Mouse (Mus musculus): ENCODE measurements at regions not wholly inside any gene's neighbourhood (a gene's known extent, or its start where the extent isn't known, plus 50 kb on each side); places are given as distances from the start of the nearest gene placed in this dataset.

DNA sequence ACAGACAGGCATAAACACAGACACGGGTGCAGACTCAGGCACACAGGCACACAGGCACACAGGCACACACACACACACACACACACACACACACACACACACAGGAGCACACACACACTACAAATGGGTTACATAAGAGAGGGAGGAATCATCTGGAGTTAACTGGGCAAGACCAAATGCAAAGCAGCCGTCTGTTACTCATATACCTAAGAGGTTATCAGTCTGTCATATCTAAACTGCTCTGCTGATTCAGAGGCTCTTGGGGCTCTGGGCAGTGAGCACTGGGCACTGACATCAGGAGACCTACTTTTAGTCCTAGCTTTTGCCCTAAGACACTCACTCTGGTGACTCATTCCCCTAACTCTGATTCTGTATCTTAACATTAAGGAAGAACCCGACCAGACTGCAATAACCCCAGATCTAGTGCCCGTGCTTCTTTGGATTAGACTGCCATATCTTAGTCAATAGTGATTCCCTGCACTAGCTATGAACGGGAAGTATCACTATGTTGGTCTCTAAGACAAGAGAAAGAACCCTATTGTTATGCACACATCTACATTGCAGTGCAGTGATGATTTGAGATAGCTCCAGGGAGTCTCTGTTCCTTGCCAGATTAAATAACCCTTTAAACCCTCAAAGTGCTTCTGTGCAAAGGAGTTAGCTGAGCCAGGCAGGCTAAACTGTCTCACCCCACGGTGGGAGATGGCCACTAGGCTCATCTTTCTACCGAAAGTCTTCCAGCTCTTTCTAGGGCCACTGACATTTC lies 78.0 kb upstream of the Ndufb6 start:
- DNase-seq (no peak), ATAC-seq (ENCODE audit: low FRiP score, low TSS enrichment) (no peak)
- Histone ChIP-seq H3K27me3 (ENCODE audit: control insufficient read depth, insufficient read depth, low read length) (no peaks in the 10 kb centered on the region), H3K36me3 (ENCODE audit: control insufficient read depth, insufficient read depth, low read length) (no peaks in the 10 kb centered on the region), H3K4me3 (replicated peaks; ENCODE audit: low read depth, low read length) (no peak overlapping the region), H3K9ac (replicated peaks; ENCODE audit: low read length) (no peak overlapping the region), H3K4me2 (ENCODE audit: low read length) (no peak overlapping the region), H3K27ac (replicated peaks; ENCODE audit: low read depth, low read length) (no peak overlapping the region), H3K9me3 (ENCODE audit: control insufficient read depth, low read length) (no peaks in the 10 kb centered on the region), H3K4me1 (ENCODE audit: control insufficient read depth, insufficient read depth, low read length) (no peaks in the 10 kb centered on the region)
- 57% methylated on average over 7 of the region's 7 CpGs for WGBS

DNA sequence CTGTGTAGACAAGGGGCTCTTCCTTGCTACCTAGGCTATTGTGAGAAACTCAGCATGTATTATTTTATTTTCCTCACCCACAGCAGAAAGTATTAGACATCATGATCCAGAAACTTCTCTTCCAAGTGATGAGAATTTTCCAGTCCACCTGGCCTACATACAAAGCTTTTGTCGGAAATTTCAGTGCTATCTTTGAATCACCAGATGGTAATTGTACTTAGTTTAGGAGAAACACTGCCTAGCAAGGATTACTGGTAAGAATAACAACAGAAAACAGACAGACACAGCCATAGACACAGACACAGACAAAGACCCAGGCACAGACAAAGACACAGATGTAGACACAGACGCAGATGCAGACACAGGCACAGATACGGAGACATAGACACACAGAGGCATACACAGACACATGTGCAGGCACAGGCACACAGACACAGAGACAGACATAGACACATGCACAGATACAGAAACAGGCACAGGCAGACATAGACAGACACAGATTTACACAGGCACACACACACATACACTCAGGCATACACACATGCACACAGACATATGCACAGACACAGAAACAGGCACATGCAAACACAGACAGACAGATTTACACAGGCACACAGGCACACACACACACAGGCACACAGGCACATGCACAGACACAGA lies 76.7 kb upstream of the Ndufb6 start:
- no peaks in the 10 kb centered on the region for H3K4me1 ChIP-seq (ENCODE audit: control insufficient read depth, insufficient read depth, low read length)
- no peaks in the 10 kb centered on the region for H3K36me3 ChIP-seq (ENCODE audit: control insufficient read depth, insufficient read depth, low read length)
- 73% methylated on average over 3 of the region's 3 CpGs for WGBS
- H3K4me2 ChIP-seq (ENCODE audit: low read length): no peak overlapping the region
- ATAC-seq (ENCODE audit: low FRiP score, low TSS enrichment) (no peak), DNase-seq (no peak)
- no peak overlapping the region for H3K9ac ChIP-seq (replicated peaks; ENCODE audit: low read length)
- no peaks in the 10 kb centered on the region for H3K9me3 ChIP-seq (ENCODE audit: control insufficient read depth, low read length)
- H3K27me3 ChIP-seq (ENCODE audit: control insufficient read depth, insufficient read depth, low read length): no peaks in the 10 kb centered on the region
- no peak overlapping the region for H3K27ac ChIP-seq (replicated peaks; ENCODE audit: low read depth, low read length)
- H3K4me3 ChIP-seq (replicated peaks; ENCODE audit: low read depth, low read length): no peak overlapping the region

DNA sequence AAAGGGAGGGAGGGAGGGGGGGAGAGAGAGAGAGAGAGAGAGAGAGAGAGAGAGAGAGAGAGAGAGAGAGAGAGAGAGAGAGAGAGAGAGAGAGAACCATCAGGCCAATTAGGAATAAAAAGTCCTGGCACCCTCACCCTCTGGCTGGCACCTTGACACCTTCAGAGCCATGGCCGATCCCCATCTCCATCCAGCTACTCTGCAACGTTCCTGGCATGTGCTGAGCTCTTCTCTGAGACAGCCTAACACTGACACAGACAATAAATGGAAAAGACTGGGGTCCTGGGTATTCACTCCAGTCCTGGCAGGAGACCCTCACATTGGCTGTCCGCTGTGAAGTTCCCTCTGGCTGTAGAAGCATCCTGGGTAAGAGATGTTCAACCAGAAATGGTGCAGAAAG lies 75.2 kb upstream of the Ndufb6 start:
- DNase-seq (no peak), ATAC-seq (ENCODE audit: low FRiP score, low TSS enrichment) (no peak)
- no peaks in the 10 kb centered on the region for H3K9me3 ChIP-seq (ENCODE audit: control insufficient read depth, low read length)
- no peak overlapping the region for H3K9ac ChIP-seq (replicated peaks; ENCODE audit: low read length)
- no peak overlapping the region for H3K4me3 ChIP-seq (replicated peaks; ENCODE audit: low read depth, low read length)
- no peaks in the 10 kb centered on the region for H3K4me1 ChIP-seq (ENCODE audit: control insufficient read depth, insufficient read depth, low read length)
- H3K36me3 ChIP-seq (ENCODE audit: control insufficient read depth, insufficient read depth, low read length): no peaks in the 10 kb centered on the region
- no peaks in the 10 kb centered on the region for H3K27me3 ChIP-seq (ENCODE audit: control insufficient read depth, insufficient read depth, low read length)
- no peak overlapping the region for H3K4me2 ChIP-seq (ENCODE audit: low read length)
- WGBS: 79% methylated on average over 3 of the region's 3 CpGs
- no peak overlapping the region for H3K27ac ChIP-seq (replicated peaks; ENCODE audit: low read depth, low read length)

DNA sequence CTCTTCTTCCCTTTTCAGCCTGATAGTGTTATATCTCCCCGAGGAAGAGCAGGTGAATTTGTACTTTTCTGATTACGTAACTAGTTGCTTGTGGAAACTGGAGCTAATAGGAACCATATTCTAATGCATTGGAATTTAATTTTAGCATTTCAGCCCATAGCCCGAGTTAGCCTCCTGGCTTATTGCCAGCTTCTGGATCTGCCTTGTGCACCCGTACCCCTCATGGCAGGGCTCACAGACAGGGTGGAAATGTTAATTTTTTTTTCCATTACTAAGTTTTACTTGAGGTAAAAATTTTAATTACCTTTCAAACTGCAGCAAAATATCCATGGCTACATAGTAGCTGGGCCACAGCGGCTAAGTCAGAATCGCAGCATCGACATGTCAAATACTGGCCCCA lies 72.4 kb upstream of the Ndufb6 start:
- H3K27ac ChIP-seq (replicated peaks; ENCODE audit: low read depth, low read length): no peak overlapping the region
- 78% methylated on average over 7 of the region's 7 CpGs for WGBS
- DNase-seq (peak; percentile 20), ATAC-seq (ENCODE audit: low FRiP score, low TSS enrichment) (no peak)
- no peaks in the 10 kb centered on the region for H3K27me3 ChIP-seq (ENCODE audit: control insufficient read depth, insufficient read depth, low read length)
- no peaks in the 10 kb centered on the region for H3K36me3 ChIP-seq (ENCODE audit: control insufficient read depth, insufficient read depth, low read length)
- no peak overlapping the region for H3K4me2 ChIP-seq (ENCODE audit: low read length)
- no peak overlapping the region for H3K4me3 ChIP-seq (replicated peaks; ENCODE audit: low read depth, low read length)
- H3K9ac ChIP-seq (replicated peaks; ENCODE audit: low read length): no peak overlapping the region
- no peaks in the 10 kb centered on the region for H3K4me1 ChIP-seq (ENCODE audit: control insufficient read depth, insufficient read depth, low read length)
- no peaks in the 10 kb centered on the region for H3K9me3 ChIP-seq (ENCODE audit: control insufficient read depth, low read length)

DNA sequence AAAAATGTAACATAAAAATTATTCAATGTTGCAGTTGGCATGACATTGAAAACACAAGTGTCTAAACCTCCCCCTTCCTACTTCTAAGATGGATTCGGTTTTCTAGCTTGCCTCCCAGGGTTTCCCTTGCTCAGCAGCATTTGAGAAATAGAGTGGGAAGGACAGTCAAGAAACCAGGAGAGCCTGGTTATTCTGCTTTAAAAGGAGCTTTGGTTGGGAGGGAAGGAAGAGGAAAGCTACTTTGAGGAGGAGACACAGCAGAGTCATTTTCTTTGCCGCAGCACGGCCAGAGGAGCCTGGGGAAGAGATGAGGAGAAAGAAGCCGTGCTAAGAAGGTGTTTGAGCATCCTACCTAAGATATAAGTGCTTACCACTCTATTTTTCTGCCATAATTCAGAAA lies 71.9 kb upstream of the Ndufb6 start:
- Histone ChIP-seq H3K9ac (replicated peaks; ENCODE audit: low read length) (no peak overlapping the region), H3K36me3 (ENCODE audit: control insufficient read depth, insufficient read depth, low read length) (no peaks in the 10 kb centered on the region), H3K4me1 (ENCODE audit: control insufficient read depth, insufficient read depth, low read length) (no peaks in the 10 kb centered on the region), H3K4me3 (replicated peaks; ENCODE audit: low read depth, low read length) (no peak overlapping the region), H3K9me3 (ENCODE audit: control insufficient read depth, low read length) (no peaks in the 10 kb centered on the region), H3K4me2 (ENCODE audit: low read length) (no peak overlapping the region), H3K27ac (replicated peaks; ENCODE audit: low read depth, low read length) (no peak overlapping the region), H3K27me3 (ENCODE audit: control insufficient read depth, insufficient read depth, low read length) (no peaks in the 10 kb centered on the region)
- ATAC-seq (ENCODE audit: low FRiP score, low TSS enrichment): no peak
- WGBS: 79% methylated on average over 4 of the region's 4 CpGs
- no peak for DNase-seq

DNA sequence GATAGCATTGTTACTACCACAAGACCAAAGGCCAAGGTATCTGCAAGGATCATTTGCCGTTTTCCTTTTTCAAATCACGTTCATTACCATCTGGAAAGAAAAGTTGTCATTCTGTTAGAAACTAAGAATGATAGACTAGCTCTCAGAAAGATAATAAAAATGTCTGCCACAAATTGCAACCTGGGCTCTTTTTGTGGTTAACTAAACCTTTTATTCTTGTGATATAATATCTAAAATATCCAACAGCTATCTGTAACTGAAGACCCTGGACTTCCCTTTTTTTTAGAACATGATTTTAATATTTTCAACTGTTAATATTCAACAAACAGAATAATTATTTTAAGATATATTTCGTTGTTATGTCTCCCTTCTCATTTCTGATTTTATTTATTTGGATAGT lies 66.6 kb upstream of the Ndufb6 start:
- Histone ChIP-seq H3K36me3 (ENCODE audit: control insufficient read depth, insufficient read depth, low read length) (no peaks in the 10 kb centered on the region), H3K27me3 (ENCODE audit: control insufficient read depth, insufficient read depth, low read length) (no peaks in the 10 kb centered on the region), H3K9me3 (ENCODE audit: control insufficient read depth, low read length) (no peaks in the 10 kb centered on the region), H3K27ac (replicated peaks; ENCODE audit: low read depth, low read length) (no peak overlapping the region), H3K4me1 (ENCODE audit: control insufficient read depth, insufficient read depth, low read length) (no peaks in the 10 kb centered on the region), H3K4me3 (replicated peaks; ENCODE audit: low read depth, low read length) (no peak overlapping the region), H3K9ac (replicated peaks; ENCODE audit: low read length) (no peak overlapping the region), H3K4me2 (ENCODE audit: low read length) (no peak overlapping the region)
- no peak for DNase-seq
- 71% methylated on average over 3 of the region's 3 CpGs for WGBS
- ATAC-seq (ENCODE audit: low FRiP score, low TSS enrichment): no peak

DNA sequence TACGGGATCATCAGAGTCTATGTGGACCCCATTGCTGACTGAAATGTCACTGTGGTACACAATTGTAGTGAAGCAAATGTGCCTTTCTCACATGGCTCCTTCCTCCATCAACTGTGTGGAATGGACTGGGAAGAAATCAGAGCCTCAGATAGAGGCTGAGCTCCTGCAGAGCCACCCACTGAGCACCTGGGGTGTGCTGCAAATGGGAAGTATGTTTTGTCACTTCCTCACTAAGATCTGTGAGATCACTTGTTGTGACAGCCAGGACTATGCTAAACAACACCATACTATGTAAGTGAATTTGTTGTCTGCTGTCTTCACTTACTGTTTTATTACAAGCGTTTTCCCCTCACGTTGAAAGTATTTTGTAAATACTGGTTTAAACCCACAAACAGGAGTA lies 63.0 kb upstream of the Ndufb6 start:
- H3K9ac ChIP-seq (replicated peaks; ENCODE audit: low read length): no peak overlapping the region
- H3K27me3 ChIP-seq (ENCODE audit: control insufficient read depth, insufficient read depth, low read length): no peaks in the 10 kb centered on the region
- H3K4me1 ChIP-seq (ENCODE audit: control insufficient read depth, insufficient read depth, low read length): no peaks in the 10 kb centered on the region
- H3K4me2 ChIP-seq (ENCODE audit: low read length): no peak overlapping the region
- no peaks in the 10 kb centered on the region for H3K36me3 ChIP-seq (ENCODE audit: control insufficient read depth, insufficient read depth, low read length)
- no peaks in the 10 kb centered on the region for H3K9me3 ChIP-seq (ENCODE audit: control insufficient read depth, low read length)
- DNase-seq (no peak), ATAC-seq (ENCODE audit: low FRiP score, low TSS enrichment) (no peak)
- H3K4me3 ChIP-seq (replicated peaks; ENCODE audit: low read depth, low read length): no peak overlapping the region
- H3K27ac ChIP-seq (replicated peaks; ENCODE audit: low read depth, low read length): no peak overlapping the region
- 92% methylated on average over 3 of the region's 3 CpGs for WGBS

DNA sequence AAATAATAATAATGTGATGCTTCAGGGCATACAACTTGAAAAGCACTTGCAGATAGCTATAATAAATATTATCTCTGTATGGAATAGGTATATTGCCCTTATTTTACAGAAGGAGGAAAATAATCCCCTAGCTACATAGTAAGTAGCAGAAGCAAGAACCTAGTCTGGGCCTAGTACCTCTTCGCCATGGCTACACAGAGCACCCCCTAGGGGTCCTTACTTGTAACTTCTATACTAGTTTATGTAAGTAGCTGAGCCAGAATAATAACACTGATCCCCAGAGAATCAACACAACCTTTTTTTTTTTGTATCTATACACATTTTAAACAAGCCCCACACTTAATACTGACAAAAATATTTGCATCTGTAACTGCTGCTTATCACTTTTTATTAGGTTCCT lies 55.6 kb upstream of the Ndufb6 start:
- Histone ChIP-seq H3K4me3 (replicated peaks; ENCODE audit: low read depth, low read length) (no peak overlapping the region), H3K27ac (replicated peaks; ENCODE audit: low read depth, low read length) (no peak overlapping the region), H3K4me2 (ENCODE audit: low read length) (no peak overlapping the region), H3K9me3 (ENCODE audit: control insufficient read depth, low read length) (no peaks in the 10 kb centered on the region), H3K36me3 (ENCODE audit: control insufficient read depth, insufficient read depth, low read length) (no peaks in the 10 kb centered on the region), H3K4me1 (ENCODE audit: control insufficient read depth, insufficient read depth, low read length) (no peaks in the 10 kb centered on the region), H3K27me3 (ENCODE audit: control insufficient read depth, insufficient read depth, low read length) (no peaks in the 10 kb centered on the region), H3K9ac (replicated peaks; ENCODE audit: low read length) (no peak overlapping the region)
- DNase-seq: no peak
- no peak for ATAC-seq (ENCODE audit: low FRiP score, low TSS enrichment)
- 44% methylated on average over 1 of the region's 1 CpGs for WGBS

DNA sequence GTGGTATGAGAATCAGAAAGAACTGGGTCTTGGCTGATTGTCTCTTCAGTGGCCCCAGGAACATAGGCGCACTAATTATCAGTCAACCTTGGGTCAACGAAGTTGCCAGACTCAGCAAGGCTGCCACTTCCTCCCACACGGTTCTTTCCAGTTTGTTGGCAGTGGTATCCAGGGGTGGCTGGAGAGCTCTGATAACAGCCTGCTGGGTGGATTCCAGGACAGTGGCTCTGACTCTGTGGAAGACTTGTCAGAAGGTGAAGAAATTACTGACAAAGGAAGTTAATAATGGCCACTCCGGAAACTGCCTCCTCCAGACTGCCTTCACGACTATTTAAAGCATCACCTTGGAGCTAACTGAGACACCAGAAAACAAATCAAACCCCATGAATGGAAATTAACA lies 50.5 kb upstream of the Ndufb6 start:
- H3K36me3 ChIP-seq (ENCODE audit: control insufficient read depth, insufficient read depth, low read length): no peaks in the 10 kb centered on the region
- H3K9ac ChIP-seq (replicated peaks; ENCODE audit: low read length): no peak overlapping the region
- no peak for ATAC-seq (ENCODE audit: low FRiP score, low TSS enrichment)
- WGBS: 79% methylated on average over 5 of the region's 5 CpGs
- DNase-seq: no peak
- H3K9me3 ChIP-seq (ENCODE audit: control insufficient read depth, low read length): no peaks in the 10 kb centered on the region
- no peaks in the 10 kb centered on the region for H3K4me1 ChIP-seq (ENCODE audit: control insufficient read depth, insufficient read depth, low read length)
- H3K27me3 ChIP-seq (ENCODE audit: control insufficient read depth, insufficient read depth, low read length): no peaks in the 10 kb centered on the region
- no peak overlapping the region for H3K27ac ChIP-seq (replicated peaks; ENCODE audit: low read depth, low read length)
- H3K4me3 ChIP-seq (replicated peaks; ENCODE audit: low read depth, low read length): no peak overlapping the region
- no peak overlapping the region for H3K4me2 ChIP-seq (ENCODE audit: low read length)

All from midbrain, embryonic 14.5 days (tissue).